ENCODE assay signal across 9 mouse cellular contexts in genomic region chr7:139398530-139399021, GRCm38 (mm10). TPM values are rescaled to one million over a fixed set of nuclear protein-coding genes. Genes with fewer than 3 reads are reported as not detected.
DNase-seq lines count a peak whose midpoint lies in the region; ATAC-seq and TF ChIP-seq lines count a peak whose summit lies in the region.
"Had no signal": no experiment of that assay in that cellular context is flagged by ENCODE, and none has a peak within 500 bp of the region (broad histone marks: within the 10 kb centered on the region; RNA-seq: fewer than 3 reads in every experiment).

No protein-coding gene starts in this region.

- no peak for TF ChIP-seq CTCF in cerebellum, adult 2 months (IDR thresholded peaks at IDR 0.05; ENCODE audit: borderline replicate concordance, insufficient read depth, low read depth, low read length)
- no peak for TF ChIP-seq CTCF in spleen, adult 2 months (IDR thresholded peaks at IDR 0.05; ENCODE audit: extremely low read depth, insufficient read depth, insufficient read length, insufficient replicate concordance)
- no peak for TF ChIP-seq CTCF in liver, postnatal 0 days (IDR thresholded peaks at IDR 0.05; ENCODE audit: low read depth)

- no peak overlapping the region for H3K4me2 ChIP-seq in liver, postnatal 0 days (ENCODE audit: low read depth, low read length)
- H3K4me2 ChIP-seq: limb, embryonic 15.5 days had no signal

- peak; percentile 40; the same call in 1 of the 2 replicates for ATAC-seq in liver, postnatal 0 days

- DNase-seq in cerebellum, adult 2 months: peak in 1 of 2 experiments; percentile 13
- no peak for DNase-seq in cerebellum, adult 11-12 months
- peak in 1 of 2 experiments; percentile 58 for DNase-seq in spleen, adult 2 months (ENCODE audit: low read depth in 1 of 2, low spot score in 2 of 2)
- DNase-seq in spleen, adult 18-20 months: no peak
- no peak for DNase-seq in liver, postnatal 0 days
- DNase-seq in embryo, embryonic 10.5 days (ENCODE audit: low spot score): no peak
- no peak for DNase-seq in thymus, adult 18-20 months
- DNase-seq in gastrocnemius, postnatal 4 days (ENCODE audit: low spot score in 2 of 2): no peak

- H3K4me3 ChIP-seq in cerebellum, adult 2 months (replicated peaks; ENCODE audit: insufficient read depth, low read depth, low read length): no peak overlapping the region
- H3K4me3 ChIP-seq in spleen, adult 2 months (ENCODE audit: extremely low read depth, insufficient read depth, insufficient read length): no peak overlapping the region
- H3K4me3 ChIP-seq in liver, postnatal 0 days (ENCODE audit: low read depth, low read length): no peak overlapping the region
- H3K4me3 ChIP-seq: limb, embryonic 15.5 days had no signal

- H3K27ac ChIP-seq in cerebellum, adult 2 months (ENCODE audit: insufficient read depth, low read length): peak overlapping the region; percentile 53; the same call in 1 of the 2 replicates
- H3K27ac ChIP-seq in spleen, adult 2 months (ENCODE audit: insufficient read depth, low read length): 0 out of 2 replicates have a peak overlapping the region, but pooled peaks have one; percentile 11
- H3K27ac ChIP-seq in liver, postnatal 0 days (ENCODE audit: low read depth): 0 out of 2 replicates have a peak overlapping the region, but pooled peaks have one; percentile 7
- H3K27ac ChIP-seq: limb, embryonic 15.5 days had no signal

- TF ChIP-seq POLR2A in cerebellum, adult 2 months (IDR thresholded peaks at IDR 0.05; ENCODE audit: borderline replicate concordance, insufficient read depth, low read length): no peak
- no peak for TF ChIP-seq POLR2A in spleen, adult 2 months (IDR thresholded peaks at IDR 0.05; ENCODE audit: low read depth, low read length)

- H3K9me3 ChIP-seq in liver, postnatal 0 days (ENCODE audit: low read length): no peaks in the 10 kb centered on the region
- H3K9me3 ChIP-seq: limb, embryonic 15.5 days had no signal

- peaks cover 64% of the 10 kb centered on the region for H3K4me1 ChIP-seq in cerebellum, adult 2 months (ENCODE audit: control insufficient read depth, insufficient read depth, low read length)
- H3K4me1 ChIP-seq in spleen, adult 2 months (ENCODE audit: control insufficient read depth, insufficient read depth, insufficient read length): peaks cover 43% of the 10 kb centered on the region; the same call in 1 of the 2 replicates
- peaks cover 58% of the 10 kb centered on the region for H3K4me1 ChIP-seq in liver, postnatal 0 days (ENCODE audit: insufficient read depth)

- H3K27me3 ChIP-seq in cerebellum, adult 2 months (ENCODE audit: control insufficient read depth, insufficient read depth, low read length): no peaks in the 10 kb centered on the region
- no peaks in the 10 kb centered on the region for H3K27me3 ChIP-seq in spleen, adult 2 months (ENCODE audit: control insufficient read depth, insufficient read depth, low read length)
- no peaks in the 10 kb centered on the region for H3K27me3 ChIP-seq in liver, postnatal 0 days (ENCODE audit: insufficient read depth, low read length)
- H3K27me3 ChIP-seq: limb, embryonic 15.5 days had no signal

- no peaks in the 10 kb centered on the region for H3K36me3 ChIP-seq in spleen, adult 2 months (ENCODE audit: control insufficient read depth, insufficient read depth, low read length)
- H3K36me3 ChIP-seq in liver, postnatal 0 days (replicated peaks; ENCODE audit: insufficient read depth, low read length): no peaks in the 10 kb centered on the region
- H3K36me3 ChIP-seq: limb, embryonic 15.5 days had no signal

- WGBS in cerebellum, adult 2 months: 48% methylated on average over 6 of the region's 6 CpGs
- 46% methylated on average over 6 of the region's 6 CpGs for WGBS in spleen, adult 2 months
- 46% methylated on average over 6 of the region's 6 CpGs for WGBS in liver, postnatal 0 days (ENCODE audit: insufficient replicate concordance)

- no peak overlapping the region for H3K9ac ChIP-seq in liver, postnatal 0 days (replicated peaks)
- H3K9ac ChIP-seq: limb, embryonic 15.5 days had no signal

- no peak for TF ChIP-seq EP300 in liver, postnatal 0 days (IDR thresholded peaks at IDR 0.05; ENCODE audit: low read depth)

RNA-seq across cellular contexts. Expression of gene Inpp5a, which starts 9.7 kb away (rescaled TPM):
- 164 and 181 TPM in 2 replicates for polyA plus RNA-seq in cerebellum, adult 2 months (2012; rRNA removed)
- 10.3 and 13.4 TPM in 2 replicates for polyA plus RNA-seq in spleen, adult 2 months (2012; rRNA removed)
- polyA plus RNA-seq in liver, postnatal 0 days (2015; fragmentation: Nextera tagmentation; extraction: Ambion mirVana): 6.0 and 6.9 TPM in 2 replicates
- 100 to 1,000 TPM; 104 TPM for total RNA-seq in gastrocnemius, postnatal 4 days (2021)

Comparison
In these comparisons a context has a peak if more than half of its experiments do, and no peak if none do; other contexts are left out.
1. RNA of gene Inpp5a, which starts 9.7 kb away (polyA plus RNA-seq): 164 to 181 TPM in cerebellum, adult 2 months; 10.3 to 13.4 TPM in spleen, adult 2 months and 6.0 to 6.9 TPM in liver, postnatal 0 days; every median in the first group is over 10 times any median in the second.
2. Peak in every context shown above with its lines, with median percentiles within 50 percentile points of each other: H3K27ac ChIP-seq.